Mouse (Mus musculus): ENCODE data around the gene Il10ra. TPM values are rescaled to one million over a fixed set of nuclear protein-coding genes. Genes with fewer than 3 reads are reported as not detected.

Gene Il10ra
- 1.6 and 1.9 TPM in 2 replicates for total RNA-seq (2021)
- long read RNA-seq, partial matches to known transcripts: 0 of 4 reads
- long read RNA-seq, other reads (novel, unspliced or antisense): 0 of 4 reads

- DNase-seq: peak; percentile 65
Observed at GRCm38 (mm10) chr9:45268597-45269325, at the start of gene Il10ra. Gene Il10ra, minus strand, starts transcription at chr9:45269149.

GRCm38 (mm10) chr9:45317635-45318034 is 48.7 kb upstream of the Il10ra start:
- no peak for DNase-seq

- no peak for DNase-seq
Observed at GRCm38 (mm10) chr9:45313913-45314312, 45.0 kb upstream of the Il10ra start.

- DNase-seq: no peak
Observed at GRCm38 (mm10) chr9:45311858-45312257, 42.9 kb upstream of the Il10ra start.

- no peak for DNase-seq
Observed at GRCm38 (mm10) chr9:45308521-45308920, 39.6 kb upstream of the Il10ra start.

- DNase-seq: peak; percentile 14
Observed at GRCm38 (mm10) chr9:45306746-45307410, 37.9 kb upstream of the Il10ra start.

GRCm38 (mm10) chr9:45301771-45302170 is 32.8 kb upstream of the Il10ra start:
- DNase-seq: no peak

GRCm38 (mm10) chr9:45300422-45301104 is 31.6 kb upstream of the Il10ra start:
- DNase-seq: peak; percentile 91

GRCm38 (mm10) chr9:45299231-45300006 is 30.5 kb upstream of the Il10ra start:
- DNase-seq: peak; percentile 30

- DNase-seq: no peak
Observed at GRCm38 (mm10) chr9:45294210-45295011, 25.5 kb upstream of the Il10ra start.

- no peak for DNase-seq
Observed at GRCm38 (mm10) chr9:45291481-45292168, 22.7 kb upstream of the Il10ra start.

- DNase-seq: no peak
Observed at GRCm38 (mm10) chr9:45282466-45282865, 13.5 kb upstream of the Il10ra start.

- no peak for DNase-seq
Observed at GRCm38 (mm10) chr9:45280891-45281290, 11.9 kb upstream of the Il10ra start.

GRCm38 (mm10) chr9:45280059-45280458 is 11.1 kb upstream of the Il10ra start:
- no peak for DNase-seq

- no peak for DNase-seq
Observed at GRCm38 (mm10) chr9:45274635-45275034, 5.7 kb upstream of the Il10ra start.

- no peak for DNase-seq
Observed at GRCm38 (mm10) chr9:45274218-45274617, 5.3 kb upstream of the Il10ra start.

GRCm38 (mm10) chr9:45272213-45272612 is 3.3 kb upstream of the Il10ra start:
- DNase-seq: no peak

- DNase-seq: no peak
Observed at GRCm38 (mm10) chr9:45268079-45268478, 870 bp downstream of the Il10ra start.

- DNase-seq: no peak
Observed at GRCm38 (mm10) chr9:45267099-45267498, 1.9 kb downstream of the Il10ra start.

GRCm38 (mm10) chr9:45261872-45262271 is 7.1 kb downstream of the Il10ra start:
- DNase-seq: no peak

GRCm38 (mm10) chr9:45261466-45261865 is 7.5 kb downstream of the Il10ra start:
- peak; percentile 83 for DNase-seq
